Mouse (Mus musculus): ENCODE results near the gene Ccs. TPM values are rescaled to one million over a fixed set of nuclear protein-coding genes. Genes with fewer than 3 reads are reported as not detected.

Ccs gene
- total and polyA plus RNA-seq, 3 experiments, result 17.3 to 61.4 (median 30.1) TPM

- ATAC-seq (ENCODE audit: extremely low read depth, insufficient number of reproducible peaks, low FRiP score, poor library complexity, severe bottlenecking) (no peak), DNase-seq (ENCODE audit: low spot score) (no peak)
- no peak within 1 kb of the TSS for H3K4me3 ChIP-seq (ENCODE audit: low read depth, low read length)
- peaks cover 8% of the 10 kb centered on the region for H3K4me1 ChIP-seq (ENCODE audit: insufficient read depth, low read depth, low read length)
- no peaks in the 10 kb centered on the region for H3K9me3 ChIP-seq (replicated peaks)
- peaks cover 62% of the 10 kb centered on the region for H3K27me3 ChIP-seq (ENCODE audit: insufficient read depth, low read length)
- H3K36me3 ChIP-seq (replicated peaks), result no peaks in the 10 kb centered on the region
- TF ChIP-seq CTCF (IDR thresholded peaks at IDR 0.05; ENCODE audit: low read depth, low read length) (no peak), GATA1 (IDR thresholded peaks at IDR 0.05; ENCODE audit: borderline replicate concordance, low read length) (no peak), POLR2AphosphoS5 (IDR thresholded peaks at IDR 0.05; ENCODE audit: insufficient replicate concordance, low read depth, low read length) (no peak), TAL1 (conservative IDR thresholded peaks at IDR 0.05; ENCODE audit: low read depth, low read length) (no peak), GATA2 (IDR thresholded peaks at IDR 0.05; ENCODE audit: borderline replicate concordance, low read depth, low read length) (no peak)
Observed at GRCm38 (mm10) chr19:4854552-4855469, 15.7 kb upstream of the Ccs start, which contains the start of gene Ctsf. Ctsf (plus strand) TSS chr19:4855130.

GRCm38 (mm10) chr19:4850281-4850680 lies 11.1 kb upstream of the Ccs start:
- Histone ChIP-seq H3K27me3 (ENCODE audit: insufficient read depth, low read length) (peaks cover 42% of the 10 kb centered on the region), H3K36me3 (replicated peaks) (no peaks in the 10 kb centered on the region), H3K9me3 (replicated peaks) (no peaks in the 10 kb centered on the region), H3K4me1 (ENCODE audit: insufficient read depth, low read depth, low read length) (peaks cover 5% of the 10 kb centered on the region), H3K4me3 (ENCODE audit: low read depth, low read length) (no peak overlapping the region)
- TF ChIP-seq TAL1 (conservative IDR thresholded peaks at IDR 0.05; ENCODE audit: low read depth, low read length) (no peak), POLR2AphosphoS5 (IDR thresholded peaks at IDR 0.05; ENCODE audit: insufficient replicate concordance, low read depth, low read length) (no peak)
- DNase-seq (ENCODE audit: low spot score), result no peak
- no peak for ATAC-seq (ENCODE audit: extremely low read depth, insufficient number of reproducible peaks, low FRiP score, poor library complexity, severe bottlenecking)

GRCm38 (mm10) chr19:4849800-4850199 lies 10.7 kb upstream of the Ccs start:
- H3K36me3 ChIP-seq (replicated peaks), result no peaks in the 10 kb centered on the region
- H3K4me1 ChIP-seq (ENCODE audit: insufficient read depth, low read depth, low read length), result peaks cover 2% of the 10 kb centered on the region; the same call in 1 of the 2 replicates
- no peak overlapping the region for H3K4me3 ChIP-seq (ENCODE audit: low read depth, low read length)
- H3K9me3 ChIP-seq (replicated peaks), result no peaks in the 10 kb centered on the region
- H3K27me3 ChIP-seq (ENCODE audit: insufficient read depth, low read length), result peaks cover 38% of the 10 kb centered on the region
- no peak for ATAC-seq (ENCODE audit: extremely low read depth, insufficient number of reproducible peaks, low FRiP score, poor library complexity, severe bottlenecking)
- TF ChIP-seq GATA2 (IDR thresholded peaks at IDR 0.05; ENCODE audit: borderline replicate concordance, low read depth, low read length) (no peak), GATA1 (IDR thresholded peaks at IDR 0.05; ENCODE audit: borderline replicate concordance, low read length) (no peak), TAL1 (conservative IDR thresholded peaks at IDR 0.05; ENCODE audit: low read depth, low read length) (no peak), CTCF (IDR thresholded peaks at IDR 0.05; ENCODE audit: low read depth, low read length) (no peak), POLR2AphosphoS5 (IDR thresholded peaks at IDR 0.05; ENCODE audit: insufficient replicate concordance, low read depth, low read length) (no peak)
- no peak for DNase-seq (ENCODE audit: low spot score)

GRCm38 (mm10) chr19:4847490-4847889 lies 8.4 kb upstream of the Ccs start:
- peaks cover 2% of the 10 kb centered on the region; the same call in 1 of the 2 replicates for H3K4me1 ChIP-seq (ENCODE audit: insufficient read depth, low read depth, low read length)
- H3K36me3 ChIP-seq (replicated peaks), result no peaks in the 10 kb centered on the region
- ATAC-seq (ENCODE audit: extremely low read depth, insufficient number of reproducible peaks, low FRiP score, poor library complexity, severe bottlenecking) (no peak), DNase-seq (ENCODE audit: low spot score) (no peak)
- no peak overlapping the region for H3K4me3 ChIP-seq (ENCODE audit: low read depth, low read length)
- no peaks in the 10 kb centered on the region for H3K9me3 ChIP-seq (replicated peaks)
- TF ChIP-seq GATA2 (IDR thresholded peaks at IDR 0.05; ENCODE audit: borderline replicate concordance, low read depth, low read length) (no peak), CTCF (IDR thresholded peaks at IDR 0.05; ENCODE audit: low read depth, low read length) (no peak), GATA1 (IDR thresholded peaks at IDR 0.05; ENCODE audit: borderline replicate concordance, low read length) (no peak), TAL1 (conservative IDR thresholded peaks at IDR 0.05; ENCODE audit: low read depth, low read length) (no peak), POLR2AphosphoS5 (IDR thresholded peaks at IDR 0.05; ENCODE audit: insufficient replicate concordance, low read depth, low read length) (no peak)
- peaks cover 31% of the 10 kb centered on the region for H3K27me3 ChIP-seq (ENCODE audit: insufficient read depth, low read length)

GRCm38 (mm10) chr19:4845846-4846245 lies 6.7 kb upstream of the Ccs start:
- Histone ChIP-seq H3K9me3 (replicated peaks) (no peaks in the 10 kb centered on the region), H3K4me1 (ENCODE audit: insufficient read depth, low read depth, low read length) (peaks cover 5% of the 10 kb centered on the region; the same call in 1 of the 2 replicates), H3K27me3 (ENCODE audit: insufficient read depth, low read length) (peaks cover 34% of the 10 kb centered on the region), H3K4me3 (ENCODE audit: low read depth, low read length) (no peak overlapping the region), H3K36me3 (replicated peaks) (no peaks in the 10 kb centered on the region)
- TF ChIP-seq TAL1 (conservative IDR thresholded peaks at IDR 0.05; ENCODE audit: low read depth, low read length) (no peak), CTCF (IDR thresholded peaks at IDR 0.05; ENCODE audit: low read depth, low read length) (no peak), POLR2AphosphoS5 (IDR thresholded peaks at IDR 0.05; ENCODE audit: insufficient replicate concordance, low read depth, low read length) (no peak), GATA2 (IDR thresholded peaks at IDR 0.05; ENCODE audit: borderline replicate concordance, low read depth, low read length) (no peak), GATA1 (IDR thresholded peaks at IDR 0.05; ENCODE audit: borderline replicate concordance, low read length) (no peak)
- DNase-seq (ENCODE audit: low spot score) (no peak), ATAC-seq (ENCODE audit: extremely low read depth, insufficient number of reproducible peaks, low FRiP score, poor library complexity, severe bottlenecking) (no peak)

- ATAC-seq (ENCODE audit: extremely low read depth, insufficient number of reproducible peaks, low FRiP score, poor library complexity, severe bottlenecking), result no peak
- peaks cover 31% of the 10 kb centered on the region for H3K4me1 ChIP-seq (ENCODE audit: insufficient read depth, low read depth, low read length)
Observed at GRCm38 (mm10) chr19:4842611-4843010, 3.5 kb upstream of the Ccs start.

More at GRCm38 (mm10) chr19:4842611-4843010, 3.5 kb upstream of the Ccs start:
- Histone ChIP-seq H3K27me3 (ENCODE audit: insufficient read depth, low read length) (peaks cover 26% of the 10 kb centered on the region), H3K9me3 (replicated peaks) (no peaks in the 10 kb centered on the region), H3K4me3 (ENCODE audit: low read depth, low read length) (no peak overlapping the region), H3K36me3 (replicated peaks) (peaks cover 2% of the 10 kb centered on the region)
- DNase-seq (ENCODE audit: low spot score), result no peak
- TF ChIP-seq GATA2 (IDR thresholded peaks at IDR 0.05; ENCODE audit: borderline replicate concordance, low read depth, low read length) (no peak), TAL1 (conservative IDR thresholded peaks at IDR 0.05; ENCODE audit: low read depth, low read length) (no peak), CTCF (IDR thresholded peaks at IDR 0.05; ENCODE audit: low read depth, low read length) (no peak), POLR2AphosphoS5 (IDR thresholded peaks at IDR 0.05; ENCODE audit: insufficient replicate concordance, low read depth, low read length) (no peak), GATA1 (IDR thresholded peaks at IDR 0.05; ENCODE audit: borderline replicate concordance, low read length) (no peak)
